Mouse (Mus musculus) mesoderm, embryonic 11.5 days (tissue): ENCODE data around the gene Ssxb8.
"Not testable (repeated sequence)": the region's sequence is repeated elsewhere in the genome, so short reads cannot be mapped to it uniquely, and the experiment has no call there.

Experiments
- DNase-seq: peaks from one replicate; pipeline ENCODE4 v3.0.0-alpha.2; 2012; ENCODE audit warnings: low read depth, low spot score

Ssxb8 gene

GRCm38 (mm10) chrX:8690744-8691143 lies at the start of gene Ssxb8:
TSS of gene Ssxb8 (minus strand) at chrX:8690844.
- DNase-seq, result not testable (repeated sequence)

- DNase-seq, result peak; percentile 11
Measured at GRCm38 (mm10) chrX:8732907-8733306, 42.3 kb upstream of the Ssxb8 start.

GRCm38 (mm10) chrX:8663085-8663484 lies 27.6 kb downstream of the Ssxb8 start:
- DNase-seq, result no peak
